Mouse (Mus musculus) testis, adult 2 months (tissue): Measurements from ENCODE around the gene Mast3.

Experiments used
- CTCF ChIP-seq: fragments of 200-500 bp; IDR thresholded peaks from 2 replicates; pipeline ENCODE4 v1.5.1; 2012; ENCODE audit warnings: low read depth, mild to moderate bottlenecking, inconsistent platforms, low read length, moderate library complexity; ENCODE audit not compliant: control insufficient read depth, insufficient read depth, insufficient replicate concordance
- POLR2A ChIP-seq: fragments of 200-500 bp; IDR thresholded peaks from 2 replicates; pipeline ENCODE4 v1.6.1; 2012; ENCODE audit warnings: low read depth, mild to moderate bottlenecking, inconsistent platforms, low read length, moderate library complexity; ENCODE audit not compliant: control insufficient read depth

- no peak for TF ChIP-seq CTCF
- TF ChIP-seq POLR2A = no peak
These were observed 40.2 kb downstream of the Mast3 start for GRCm38 (mm10) chr8:70764676-70765075.
